Mouse (Mus musculus) brain, adult 2 months (tissue): ENCODE measurements at regions not wholly inside any gene's neighbourhood (a gene's known extent, or its start where the extent isn't known, plus 50 kb on each side); places are given as distances from the start of the nearest gene placed in this dataset.
"Not testable (repeated sequence)": the region's sequence is repeated elsewhere in the genome, so short reads cannot be mapped to it uniquely, and the experiment has no call there.

Experiments used
- DNase-seq: peaks from one replicate; pipeline ENCODE4 v3.0.0; 2011; ENCODE audit warnings: low read depth, low spot score

DNA sequence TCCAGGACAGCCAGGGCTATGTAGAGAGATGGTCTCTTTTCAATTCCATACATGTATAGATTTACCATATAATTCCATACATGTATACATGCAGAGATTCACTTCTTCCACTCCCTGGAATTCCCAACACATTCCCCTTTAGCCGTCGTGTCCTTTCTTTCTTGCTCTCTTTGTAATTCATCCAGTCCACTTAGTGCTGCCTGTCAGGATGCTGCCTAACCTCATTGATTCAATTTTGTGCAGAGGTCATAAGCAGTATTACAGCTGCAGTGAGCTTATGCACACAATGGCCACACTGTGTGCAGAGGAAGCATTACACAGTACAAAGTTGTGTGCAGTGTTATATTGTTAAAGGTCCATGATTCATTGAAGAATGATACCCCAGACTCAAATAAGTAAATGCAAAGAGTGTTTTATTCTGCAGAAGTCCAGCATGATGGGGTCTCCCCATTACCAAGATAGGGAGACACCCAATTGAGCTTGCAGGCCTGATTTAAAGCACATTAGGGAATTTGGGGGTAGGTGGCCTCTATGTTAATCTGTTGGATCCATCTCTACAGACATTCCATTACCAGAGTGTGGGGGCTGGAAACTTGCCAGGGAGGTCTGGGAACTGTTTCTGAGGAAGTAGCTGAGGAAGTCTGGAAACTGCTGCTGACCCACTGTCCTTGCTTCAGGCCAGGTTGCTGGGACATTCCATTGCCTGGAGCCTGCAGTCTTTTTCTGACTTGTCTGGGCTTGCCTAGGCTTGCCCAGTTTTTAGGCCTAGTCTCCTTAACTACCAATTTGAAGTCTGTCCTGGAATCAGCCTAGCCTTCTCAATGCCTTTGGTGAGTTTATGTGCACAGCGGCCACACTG lies 72.8 kb downstream of the Fam161a start:
- no peak for DNase-seq

DNA sequence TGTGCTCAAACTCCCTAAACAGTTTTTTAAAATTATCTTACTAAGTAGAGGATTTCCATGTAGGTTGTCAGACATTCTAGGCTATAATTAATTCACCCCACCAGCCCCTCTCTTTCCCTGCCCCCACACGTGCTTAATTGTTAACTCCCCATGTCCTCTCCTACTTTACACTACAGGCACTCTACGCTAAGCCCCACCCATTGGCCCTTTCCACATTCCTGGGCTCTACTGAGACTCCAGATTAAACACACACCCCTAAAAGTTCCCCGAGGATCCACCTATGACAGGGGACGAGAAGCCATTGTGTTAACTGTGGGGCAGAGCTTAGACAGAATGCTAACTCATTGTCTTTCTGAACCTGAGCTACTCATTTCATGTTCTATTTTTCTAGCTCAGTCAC lies 74.3 kb downstream of the Fam161a start:
- no peak for DNase-seq

DNA sequence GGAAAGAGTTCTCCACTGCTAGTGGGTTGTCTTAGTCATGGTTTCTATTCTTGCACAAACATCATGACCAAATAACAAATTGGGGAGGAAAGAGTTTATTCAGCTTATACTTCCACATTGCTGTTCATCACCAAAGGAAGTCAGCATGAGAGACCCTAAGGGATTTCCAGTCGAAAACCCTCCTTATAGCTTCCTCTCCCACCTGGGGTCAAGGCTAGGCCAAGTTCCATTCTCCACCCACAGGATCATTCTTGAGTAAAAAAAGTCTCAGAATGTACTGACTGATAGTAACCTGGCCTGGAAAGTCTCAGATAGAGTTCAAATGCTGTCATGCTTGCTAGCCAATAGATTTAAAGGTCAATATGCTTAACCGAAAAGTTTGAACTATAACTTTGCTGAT lies 76.5 kb downstream of the Fam161a start:
- DNase-seq, result not testable (repeated sequence)

DNA sequence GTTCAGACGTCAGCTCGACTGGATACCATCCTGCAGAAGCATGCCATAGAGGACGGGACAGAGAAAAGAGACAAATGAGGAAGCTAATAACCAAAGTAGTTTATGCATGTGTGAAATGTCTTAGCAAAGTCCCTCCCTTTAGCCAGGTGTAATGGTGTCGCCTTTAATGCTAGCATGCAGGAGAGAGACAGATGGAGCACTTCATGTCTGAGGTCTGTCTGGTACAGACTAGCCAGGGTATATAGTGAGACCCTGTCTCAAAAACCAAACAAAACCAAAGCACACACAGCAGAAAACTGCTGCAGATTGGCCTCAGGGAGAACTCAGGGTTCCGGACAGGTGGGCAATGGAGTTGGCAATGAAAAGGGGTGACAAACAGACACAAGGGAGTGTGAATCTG lies 88.0 kb downstream of the Fam161a start:
- no peak for DNase-seq

DNA sequence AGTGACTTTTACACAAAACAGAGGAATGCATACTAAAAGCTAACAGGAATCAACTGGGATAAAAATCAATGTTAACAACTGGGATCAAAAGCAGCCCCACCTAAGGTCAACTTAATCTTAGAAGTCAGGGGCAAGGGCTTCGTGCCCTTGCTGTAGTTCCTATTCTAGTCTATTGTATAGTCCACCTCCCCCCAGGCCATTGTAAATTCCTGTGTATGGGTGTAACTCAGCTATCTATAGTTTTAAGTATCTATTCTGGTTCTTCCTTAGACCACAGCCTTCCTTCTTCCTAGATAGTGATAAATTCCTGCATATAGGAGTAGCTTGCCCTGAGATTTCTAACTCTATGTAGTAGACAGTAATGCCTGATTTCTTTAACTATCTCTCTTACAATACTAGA lies 88.4 kb downstream of the Fam161a start:
- not testable (repeated sequence) for DNase-seq

DNA sequence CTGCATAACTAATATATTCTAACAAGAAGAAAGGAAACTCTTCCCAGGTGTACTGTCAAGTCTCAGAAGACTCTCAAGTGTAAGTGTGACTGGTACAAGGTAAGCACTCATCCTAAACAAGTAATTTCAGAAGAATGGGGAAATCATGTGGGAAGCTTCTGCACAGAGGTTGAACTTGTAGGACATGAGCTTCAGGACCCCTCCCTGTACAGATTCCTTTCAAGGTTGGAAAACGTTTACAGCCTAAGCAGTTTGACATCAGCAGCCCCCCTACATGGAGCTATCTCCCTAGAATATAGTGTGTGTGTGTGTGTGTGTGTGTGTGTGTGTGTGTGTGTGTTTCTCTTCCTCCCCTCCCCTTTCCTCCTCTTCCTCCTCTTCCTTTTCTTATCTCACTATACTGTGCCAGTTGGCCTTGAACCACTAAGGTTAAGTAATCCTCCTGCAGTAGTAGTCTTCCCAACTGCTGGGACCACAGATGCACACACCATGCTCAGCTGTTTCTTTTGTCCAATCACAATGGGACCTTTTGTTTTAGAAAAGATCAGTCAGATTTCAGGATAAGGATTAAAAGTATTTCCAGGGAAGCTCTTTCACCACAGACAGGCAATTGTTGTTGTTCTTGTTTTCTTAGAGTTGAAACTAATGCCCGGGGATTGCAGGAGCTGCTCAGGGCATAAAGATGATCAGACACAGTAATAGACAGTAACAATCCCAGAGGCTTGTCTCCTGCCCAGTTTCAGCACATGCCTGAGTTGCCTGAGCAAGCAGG lies 89.3 kb downstream of the Fam161a start:
- DNase-seq, result no peak

DNA sequence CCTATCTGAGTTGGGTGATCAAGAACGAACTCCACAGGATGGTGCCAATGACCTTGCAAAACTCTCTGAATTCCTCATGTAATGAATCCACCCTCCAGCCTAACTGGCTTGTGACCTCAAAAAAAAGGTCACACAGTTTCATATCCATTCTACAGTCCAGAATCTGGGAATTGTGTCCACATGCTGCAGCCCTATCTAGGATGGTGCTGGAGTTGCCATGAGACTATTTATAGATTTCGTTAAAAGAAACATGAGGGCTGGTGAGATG lies 89.8 kb downstream of the Fam161a start:
- no peak for DNase-seq

DNA sequence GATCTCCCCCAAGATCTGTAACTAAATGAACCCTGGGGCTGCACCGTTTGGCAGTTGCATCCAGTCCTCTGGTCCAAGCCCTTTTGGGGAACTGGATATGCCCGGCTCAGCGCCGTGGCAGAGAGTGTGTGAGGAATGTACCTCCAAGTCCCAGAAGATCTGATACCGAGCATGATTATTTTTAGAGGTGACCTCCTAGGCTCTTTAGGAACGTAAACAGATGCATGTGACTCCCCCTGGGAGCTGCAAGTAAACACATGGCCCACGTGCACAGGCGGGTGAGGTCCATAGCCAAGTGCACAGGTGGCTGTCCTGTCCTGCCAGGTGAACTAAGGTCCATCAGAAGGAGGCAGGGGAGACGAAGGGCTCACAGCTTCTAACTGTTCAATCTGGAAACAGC lies 107.3 kb downstream of the Fam161a start:
- no peak for DNase-seq

DNA sequence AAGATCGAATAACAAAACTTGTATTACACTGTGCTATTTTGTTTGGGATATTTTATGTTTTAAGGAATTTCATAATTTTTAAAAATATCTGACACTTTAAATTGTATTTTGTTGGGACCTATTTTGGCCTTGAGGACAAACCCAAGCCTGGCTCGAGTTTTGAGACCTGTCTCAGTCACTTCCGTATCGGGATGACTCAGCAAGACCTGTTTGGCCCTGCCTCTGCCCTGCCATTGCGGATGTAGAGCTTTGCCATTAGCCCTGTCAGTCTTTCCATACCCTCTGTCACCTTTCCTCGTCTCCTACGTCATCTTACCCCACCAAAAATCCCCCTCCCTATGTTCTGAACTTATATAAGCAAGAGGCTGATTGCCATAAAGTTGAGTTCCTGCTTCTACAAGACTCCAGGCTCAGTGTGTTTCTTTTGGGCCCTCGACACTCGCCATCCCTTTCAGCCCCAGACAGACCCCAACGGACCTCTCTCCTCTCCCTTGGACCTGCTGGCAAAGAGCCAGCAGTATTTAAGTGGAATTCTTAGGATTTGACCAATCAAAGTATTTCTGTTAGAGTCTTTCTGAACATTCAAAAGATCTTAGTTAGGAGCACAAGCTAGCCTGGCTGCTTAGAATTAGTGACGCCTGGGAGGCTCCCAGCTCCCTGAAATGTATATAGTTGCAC lies 113.3 kb downstream of the Fam161a start:
- DNase-seq, result no peak

DNA sequence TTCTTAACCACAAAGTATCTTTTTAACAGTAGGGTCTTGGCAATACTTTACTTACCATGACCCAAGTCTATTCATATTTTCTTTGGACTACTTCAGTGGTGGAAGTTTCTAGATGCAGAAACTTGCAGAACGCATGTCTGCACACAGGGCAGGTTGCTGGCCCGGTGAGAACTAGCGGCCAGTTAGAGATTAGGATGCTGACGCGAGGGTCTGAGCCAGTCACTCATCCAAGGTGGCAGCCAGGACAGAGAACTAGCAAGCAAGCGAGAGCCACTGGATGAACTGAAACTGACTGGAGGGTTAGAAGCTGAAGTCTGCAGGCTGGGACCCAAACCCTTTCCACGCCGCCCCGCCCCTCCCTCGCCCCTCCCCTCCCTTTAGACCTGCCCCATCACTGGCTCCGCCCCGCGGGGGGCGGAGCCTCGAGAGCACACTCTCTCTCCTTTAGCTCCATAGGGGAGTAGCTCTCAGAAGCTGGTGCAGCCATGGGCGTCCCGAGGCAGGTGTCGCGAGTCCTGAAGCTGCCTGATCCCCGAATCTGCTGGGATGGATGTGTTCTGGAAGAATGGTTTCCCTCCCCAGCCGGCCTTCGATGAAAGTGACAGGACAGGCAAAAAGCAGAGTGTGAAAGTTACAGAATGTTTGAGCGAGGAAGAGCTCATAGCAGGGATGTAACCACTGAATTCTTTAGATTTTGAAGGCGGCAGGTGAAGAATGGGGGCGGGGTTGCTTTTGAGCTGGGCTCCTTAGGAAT lies 117.0 kb downstream of the Fam161a start:
- DNase-seq, result peak; percentile 50

DNA sequence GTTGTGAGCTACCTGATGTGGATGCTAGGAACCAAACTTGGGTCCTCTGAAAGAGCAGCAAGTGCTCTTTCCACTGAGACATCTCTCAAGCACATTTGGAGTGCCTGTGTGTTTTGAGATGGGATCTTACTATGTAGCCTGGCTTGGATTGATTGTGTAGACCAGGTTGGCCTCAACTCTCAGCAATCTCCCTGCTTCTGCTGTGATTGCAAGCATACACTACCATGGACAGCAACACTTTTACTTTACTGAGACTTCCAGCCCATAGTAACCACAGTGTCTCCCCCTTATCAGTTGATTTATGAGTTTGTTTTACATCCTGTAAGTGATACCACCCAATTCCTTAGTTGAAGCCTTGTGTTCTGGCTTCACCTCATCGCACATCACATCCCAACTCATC lies 123.8 kb downstream of the Fam161a start:
- no peak for DNase-seq

DNA sequence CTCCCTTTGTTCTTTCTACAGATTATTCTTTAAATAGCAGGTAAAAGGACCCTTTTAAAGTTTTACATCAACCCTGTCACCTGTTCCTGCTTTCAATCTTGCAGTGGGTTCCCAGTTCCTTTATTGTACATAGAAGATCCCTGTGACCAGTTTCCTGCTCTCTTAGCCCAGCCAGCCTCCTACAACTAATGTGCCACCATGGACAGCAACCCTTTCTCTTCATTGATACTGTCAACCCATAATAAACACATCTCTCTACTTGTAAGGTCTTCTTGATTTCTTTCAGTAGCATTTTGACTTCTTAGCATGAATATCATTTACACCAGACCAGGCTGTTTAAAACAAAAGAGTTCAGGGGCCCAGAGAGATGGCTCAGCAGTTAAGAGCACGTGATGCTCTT lies 124.2 kb upstream of the Xpo1 start:
- DNase-seq, result no peak

DNA sequence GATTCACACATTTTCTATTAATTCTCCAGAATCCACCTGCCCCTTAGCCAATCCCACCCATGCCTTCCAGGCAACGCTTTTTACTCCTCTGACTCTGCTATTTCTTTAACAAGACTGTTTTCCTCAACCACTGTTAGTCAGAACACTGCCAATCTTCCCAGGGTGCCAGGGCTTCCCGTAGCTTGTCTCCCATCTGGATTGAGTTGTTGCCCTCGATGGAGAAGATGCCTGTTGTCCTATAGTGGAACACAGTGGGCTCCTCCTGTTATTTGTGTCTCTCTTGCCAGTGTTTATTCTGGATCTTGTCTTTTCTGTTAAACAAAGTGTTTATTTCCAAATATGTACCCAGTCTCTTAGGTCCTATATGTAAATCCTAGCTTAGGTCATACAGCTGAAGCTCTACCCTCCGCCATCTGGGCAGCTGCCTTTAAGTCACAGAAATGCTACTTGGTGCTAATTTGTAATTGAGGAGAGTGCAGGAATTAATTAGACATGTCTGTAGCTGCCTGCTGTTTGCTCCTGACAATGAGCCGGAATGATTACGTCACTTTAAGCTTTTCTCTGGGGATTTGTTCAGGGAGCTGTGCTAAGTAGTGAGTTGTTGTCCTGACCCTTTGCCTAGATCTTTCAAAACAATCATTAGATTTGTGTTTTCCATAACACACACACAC lies 115.3 kb upstream of the Xpo1 start:
- DNase-seq, result peak; percentile 47

DNA sequence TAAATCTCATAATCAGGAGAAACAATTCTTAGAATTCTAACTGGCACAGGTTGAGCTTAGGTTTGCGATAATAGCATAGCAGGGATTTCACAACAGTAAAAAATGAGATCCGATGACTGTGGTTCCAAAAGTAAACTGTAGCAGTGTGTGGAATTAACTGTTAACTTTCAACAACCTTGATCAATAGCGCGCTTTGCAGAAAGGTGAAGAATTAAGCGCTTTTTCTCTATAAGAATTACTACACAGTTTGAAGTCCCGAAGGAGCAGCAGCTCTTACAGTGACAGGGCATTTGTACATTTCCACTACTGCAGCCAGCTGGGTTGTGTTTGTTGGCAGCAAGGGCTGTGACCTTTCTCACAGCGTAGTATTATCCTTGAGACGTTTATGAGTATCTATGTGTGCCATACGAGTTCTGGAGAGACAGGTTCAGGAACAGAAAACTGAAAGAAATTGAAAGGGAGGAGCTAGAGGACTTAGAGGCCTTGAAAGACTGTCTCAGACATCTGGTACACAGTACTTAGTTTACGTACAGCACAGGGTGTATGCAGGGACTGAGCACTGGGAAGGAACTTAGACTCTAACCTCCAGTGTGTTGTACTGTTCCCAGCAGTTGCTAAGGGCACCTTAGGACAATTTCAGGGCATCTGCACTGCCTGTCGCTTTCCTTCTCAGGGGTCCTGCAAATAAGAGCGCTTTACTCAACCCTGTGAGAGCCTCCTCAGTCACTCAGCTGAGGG lies 114.6 kb upstream of the Xpo1 start:
- DNase-seq, result no peak

DNA sequence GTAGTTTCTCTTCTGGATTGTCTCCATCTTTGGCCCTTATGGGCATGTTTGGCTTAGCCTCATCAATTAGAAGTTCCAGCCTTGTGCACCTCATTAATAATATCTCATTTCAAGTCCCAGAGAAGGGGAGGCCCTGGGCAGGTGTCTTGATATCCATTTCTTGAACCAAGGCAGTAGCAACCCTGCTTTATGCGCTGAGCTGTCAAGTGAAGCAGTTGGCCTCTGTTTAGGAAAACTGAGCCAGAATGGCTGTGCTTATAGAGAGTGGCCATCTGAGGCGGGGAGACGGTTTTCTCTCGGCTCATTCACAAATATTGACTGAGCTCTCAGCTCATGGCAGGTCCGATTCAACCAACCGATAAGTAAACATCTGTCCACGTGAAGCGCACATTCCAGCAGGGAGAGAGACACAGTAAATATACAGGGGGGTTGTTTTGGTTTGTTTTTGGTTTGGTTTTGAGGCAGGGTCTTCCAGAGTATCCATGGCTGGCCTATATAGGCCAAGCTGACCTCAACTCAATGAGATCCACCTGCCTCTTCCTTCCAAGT lies 107.7 kb upstream of the Xpo1 start:
- DNase-seq, result no peak

DNA sequence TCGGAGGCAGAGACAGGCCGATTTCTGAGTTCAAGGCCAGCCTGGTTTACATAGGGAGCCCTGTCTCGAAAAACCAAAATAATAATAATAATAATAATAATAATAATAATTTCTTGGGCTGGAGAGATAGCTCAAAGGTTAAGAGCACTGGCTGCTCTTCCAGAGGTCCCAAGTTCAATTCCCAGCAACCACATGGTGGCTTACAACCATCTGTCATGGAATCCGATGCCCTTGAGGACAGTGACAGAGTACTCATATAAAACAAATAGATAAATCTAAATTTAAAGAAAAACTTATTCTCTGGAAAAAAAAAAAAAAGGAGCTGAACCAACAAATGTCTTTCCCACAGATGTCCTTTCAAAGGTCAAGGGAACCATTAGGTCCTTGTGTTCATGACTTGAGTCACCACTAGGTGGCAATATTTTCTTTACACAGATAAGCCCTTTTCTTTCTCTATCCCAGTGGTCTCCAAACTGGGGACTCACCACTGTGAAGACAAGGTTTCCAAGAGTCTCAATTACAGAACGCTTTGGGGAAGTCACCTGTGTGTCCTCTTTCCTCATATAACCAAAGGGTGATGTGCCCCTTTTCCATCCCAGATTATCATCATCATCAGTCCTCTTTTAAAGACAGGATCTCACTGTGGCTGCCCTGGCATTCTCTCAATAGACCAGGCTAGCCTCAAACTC lies 106.1 kb upstream of the Xpo1 start:
- DNase-seq, result peak; percentile 67

DNA sequence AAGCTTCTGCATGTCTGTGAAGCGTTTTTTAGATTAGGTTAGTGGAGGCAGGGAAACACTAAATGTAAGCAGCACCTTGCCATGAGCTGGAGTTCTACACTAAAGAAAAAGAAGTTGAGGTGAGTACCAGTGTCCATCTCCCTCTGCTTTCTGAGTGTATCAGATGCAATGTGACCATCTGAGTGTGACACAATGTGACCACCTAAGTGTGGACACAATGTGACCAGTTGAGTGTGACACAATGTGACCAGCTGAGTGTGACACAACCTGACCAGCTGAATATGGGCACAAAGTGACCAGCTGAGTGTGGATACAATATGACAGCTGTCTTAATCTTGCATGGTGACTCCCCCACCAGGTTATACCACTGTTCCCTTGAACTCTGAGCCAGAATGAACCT lies 101.0 kb upstream of the Xpo1 start:
- DNase-seq, result peak; percentile 6

DNA sequence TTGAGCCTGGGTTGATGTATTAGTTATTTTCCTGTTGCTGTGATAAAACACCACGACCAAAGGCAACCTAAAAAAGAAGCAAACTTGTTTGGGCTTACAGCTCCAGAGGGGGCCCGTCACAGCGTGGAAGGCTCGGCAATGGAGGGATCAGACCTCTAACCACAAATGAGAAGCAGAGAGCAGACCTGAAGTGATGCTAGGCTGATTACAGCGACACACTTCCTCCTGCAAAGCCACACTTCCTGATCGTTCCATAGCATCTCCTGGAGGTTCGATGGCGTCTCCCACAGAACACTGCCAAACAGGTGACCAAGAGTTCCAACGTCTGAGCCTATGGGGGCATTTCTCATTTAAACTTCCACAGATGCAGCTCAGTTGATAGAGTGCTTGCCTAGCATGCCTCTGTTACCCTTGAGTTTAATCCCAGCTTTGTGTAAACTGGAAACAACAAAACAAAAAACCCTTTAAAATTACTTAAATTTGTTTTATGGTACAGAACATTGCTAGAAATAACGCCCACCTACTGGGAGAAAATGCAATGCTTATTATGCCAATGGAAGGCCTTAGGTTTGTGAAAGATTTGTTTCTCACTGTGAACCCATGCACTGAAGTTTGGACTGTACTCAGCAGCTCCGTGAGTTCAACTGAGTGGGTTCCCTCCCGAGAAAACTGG lies 87.2 kb upstream of the Xpo1 start:
- DNase-seq, result no peak

DNA sequence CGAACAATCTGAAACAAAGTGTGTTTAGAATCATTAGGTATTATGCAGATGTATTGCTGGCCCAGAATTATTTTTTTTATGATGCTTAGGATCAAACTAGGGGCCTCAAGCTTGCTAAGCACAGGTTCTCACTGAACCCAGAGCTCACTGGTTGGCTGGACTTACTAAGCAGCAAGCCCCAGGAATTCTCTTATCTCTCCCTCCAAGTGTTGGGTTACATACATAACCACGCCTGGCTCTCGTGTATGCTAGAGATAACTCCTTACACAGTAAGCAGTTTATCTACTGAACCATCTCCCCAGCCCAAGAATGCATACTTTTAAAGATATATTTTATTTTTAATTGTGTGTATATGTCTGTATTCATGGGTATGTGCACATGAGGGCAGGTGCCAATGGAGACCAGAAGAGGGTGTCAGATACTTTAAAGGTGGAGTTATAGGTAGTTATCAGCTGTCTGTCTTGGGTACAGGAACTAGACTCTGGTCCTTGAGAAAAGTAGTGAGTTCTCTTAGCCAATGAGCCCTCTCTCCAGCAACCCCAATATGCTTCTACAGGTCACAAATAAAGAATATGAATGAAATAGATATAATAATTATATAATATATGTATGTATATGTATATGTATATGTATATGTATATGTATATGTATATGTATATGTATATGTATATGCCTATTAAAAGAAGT lies 86.0 kb upstream of the Xpo1 start:
- DNase-seq, result no peak
